Mouse (Mus musculus): ENCODE measurements around the gene Fam20b.
A peak's percentile ranks its signal among the peaks of the same experiment; 100 is the strongest.
"Not testable (repeated sequence)": the region's sequence is repeated elsewhere in the genome, so short reads cannot be mapped to it uniquely, and the experiment has no call there.

Fam20b gene

DNA sequence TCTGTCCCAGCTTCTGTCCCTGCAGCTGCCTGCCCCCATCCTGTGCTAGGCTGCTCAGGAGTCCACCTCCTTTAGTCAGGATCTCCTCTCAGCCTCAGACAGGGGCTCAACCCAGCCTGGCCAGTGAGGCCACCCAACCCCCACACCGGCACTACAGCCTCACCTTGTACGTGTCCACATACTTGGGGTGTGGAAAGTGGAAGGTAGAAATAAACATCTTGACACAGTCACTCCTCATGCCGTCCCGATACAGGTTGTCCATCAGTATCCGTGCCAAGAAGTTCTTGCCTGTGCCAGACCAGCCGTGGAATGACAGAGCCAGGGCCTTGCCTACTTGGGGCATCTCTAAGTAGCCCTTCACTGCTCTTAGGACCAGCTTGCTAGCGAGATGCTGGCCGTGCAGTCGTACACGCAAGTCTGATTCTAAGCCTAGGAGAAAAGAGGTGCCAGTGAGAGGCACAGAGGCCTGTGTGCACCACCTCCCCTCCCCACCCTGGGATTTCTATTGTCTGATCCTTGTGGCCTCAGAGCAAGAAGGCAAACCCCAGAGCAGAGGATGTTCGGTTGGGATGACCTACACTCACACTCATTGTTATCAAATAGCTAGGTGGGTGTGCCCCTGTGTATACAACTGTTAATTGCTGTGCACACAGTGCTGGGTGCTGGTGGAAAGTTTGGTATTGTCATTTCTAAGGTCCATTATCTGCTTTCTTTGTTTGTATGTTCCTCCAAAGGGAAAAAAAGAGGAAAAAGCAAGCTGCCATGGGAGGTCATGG is 49.5 kb downstream of the Fam20b start:
- DNase-seq: no peak

DNA sequence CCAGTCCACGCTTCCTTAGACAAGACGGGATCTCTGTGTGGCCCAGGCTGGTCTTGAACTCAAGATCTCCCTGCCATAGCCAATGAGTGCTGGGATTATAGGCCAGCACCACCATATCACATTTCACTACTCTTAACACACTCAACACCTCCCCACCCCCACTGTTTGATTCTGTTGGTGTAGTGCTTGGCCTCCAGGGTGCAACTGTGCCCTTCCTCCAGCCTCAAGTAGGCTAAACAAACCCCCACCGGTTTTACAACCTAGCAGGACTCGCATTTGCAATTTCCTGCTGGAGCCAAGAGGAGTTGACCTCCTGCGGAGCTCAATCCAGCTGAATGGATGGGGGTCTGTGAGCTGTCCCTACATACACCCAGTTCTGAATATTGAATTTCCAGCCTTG is 50.3 kb downstream of the Fam20b start:
- DNase-seq: no peak

DNA sequence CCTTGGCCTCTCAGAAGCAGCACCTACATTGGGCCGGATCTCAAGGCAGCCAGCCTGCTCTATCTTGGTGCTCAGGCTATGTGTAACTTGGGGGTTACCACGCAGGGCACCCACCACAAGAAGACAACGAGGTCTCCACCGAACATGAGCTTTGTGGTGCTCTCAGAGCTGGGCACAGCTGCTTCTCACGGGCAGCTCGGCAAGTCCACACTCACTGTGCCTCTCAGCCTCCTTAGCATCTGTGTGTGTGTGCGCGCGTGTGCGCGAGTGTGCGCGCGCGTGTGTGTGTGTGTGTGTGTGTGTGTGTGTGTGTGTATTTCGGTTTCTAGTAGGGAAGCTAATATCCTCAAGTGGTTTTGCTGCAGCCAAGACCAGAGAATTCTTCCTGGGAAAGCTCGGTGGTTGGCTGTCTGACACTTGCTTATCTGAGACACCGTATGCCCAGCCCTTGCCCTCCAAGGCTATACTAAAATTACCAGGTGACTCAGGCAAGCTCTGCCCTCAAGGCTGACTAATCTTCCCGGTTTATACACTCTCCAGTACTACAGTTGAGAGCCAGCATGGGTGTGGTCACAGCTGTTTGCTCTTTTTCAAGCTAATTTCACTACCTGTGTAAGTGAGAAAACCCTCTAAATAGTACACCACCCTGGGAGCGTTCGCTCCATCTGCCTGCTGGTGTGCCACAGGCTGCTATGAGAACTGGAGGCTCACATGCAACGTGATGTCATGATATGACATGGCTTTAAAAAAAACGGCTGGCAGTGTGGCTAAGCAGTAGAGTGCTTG is 51.6 kb downstream of the Fam20b start:
- DNase-seq: no peak

DNA sequence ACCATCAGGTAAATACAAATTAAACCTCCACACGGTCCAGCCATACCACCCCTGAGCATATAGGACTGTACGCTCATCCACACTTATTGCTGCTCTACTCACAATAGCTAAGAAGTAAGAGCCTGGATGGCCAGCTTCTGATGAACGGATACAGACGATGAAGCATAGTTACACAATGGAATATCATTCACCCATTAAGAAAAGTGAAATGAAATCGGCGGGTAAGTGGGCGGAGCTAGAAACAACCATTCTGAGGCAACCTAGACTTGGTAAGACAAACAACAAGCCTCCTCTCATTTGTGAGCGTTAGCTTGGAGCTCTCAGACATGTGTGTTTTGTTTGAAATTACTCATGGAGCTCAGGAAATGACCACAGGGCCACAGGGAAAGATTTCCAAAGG is 53.1 kb downstream of the Fam20b start:
- no peak for DNase-seq

DNA sequence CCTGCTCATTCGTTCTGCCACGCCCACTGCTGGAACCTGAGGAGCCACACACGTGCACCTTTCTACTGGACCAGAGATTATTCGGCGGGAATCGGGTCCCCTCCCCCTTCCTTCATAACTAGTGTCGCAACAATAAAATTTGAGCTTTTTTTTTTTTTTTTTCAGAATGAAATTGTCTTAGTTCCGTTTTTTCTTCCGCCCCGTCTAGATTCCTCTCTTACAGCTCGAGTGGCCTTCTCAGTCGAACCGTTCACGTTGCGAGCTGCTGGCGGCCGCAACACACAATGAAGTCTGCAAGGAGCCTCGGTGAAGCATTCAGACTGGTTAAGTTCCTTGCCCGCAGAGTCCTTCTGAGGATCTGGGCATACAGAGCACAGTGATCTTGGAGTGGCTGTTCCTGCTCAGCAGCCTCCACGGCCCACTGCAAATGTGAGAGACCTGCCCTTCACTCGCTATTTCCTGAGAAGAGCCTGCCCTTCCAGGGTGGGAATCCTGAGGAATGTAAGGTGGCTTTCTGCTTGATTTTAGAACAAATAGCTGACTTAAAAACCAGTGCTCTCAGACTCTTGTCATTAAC is 58.1 kb downstream of the Fam20b start:
- not testable (repeated sequence) for DNase-seq

DNA sequence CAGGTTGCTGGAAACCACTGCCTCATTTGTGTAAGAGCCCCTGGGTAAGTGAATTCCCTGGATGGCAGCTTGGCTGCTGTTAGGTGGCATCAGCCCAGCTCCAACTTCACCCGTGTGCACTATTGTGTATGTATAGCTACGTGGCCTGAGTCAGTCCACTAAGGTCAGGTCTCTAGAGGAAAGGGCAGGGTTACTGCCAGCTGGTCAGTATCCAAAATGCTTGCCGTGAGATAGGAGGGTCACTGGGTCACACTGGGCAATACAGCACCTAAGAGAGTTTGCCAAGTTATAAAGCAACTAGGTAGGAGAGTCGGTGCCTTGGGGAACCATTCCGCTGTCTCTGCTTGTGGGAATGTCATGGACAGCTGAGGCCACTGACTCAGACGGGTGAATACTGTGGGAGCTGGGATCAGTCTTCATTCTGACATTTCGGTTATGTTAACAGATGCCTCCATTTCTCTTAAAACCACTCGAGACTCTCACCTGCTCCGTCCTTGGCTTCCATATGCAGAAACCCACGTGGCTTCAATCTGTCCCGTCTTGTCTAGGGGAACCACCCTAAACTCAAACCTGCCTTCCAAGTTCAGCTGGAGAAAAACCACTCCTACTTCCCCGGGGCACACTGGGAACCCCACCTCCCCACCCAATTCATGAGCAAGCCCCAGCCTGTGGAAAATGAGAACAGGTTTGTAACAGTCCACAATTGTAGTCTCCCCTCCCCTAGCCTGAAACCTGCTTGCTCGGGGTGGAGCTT is 58.8 kb downstream of the Fam20b start:
- no peak for DNase-seq

DNA sequence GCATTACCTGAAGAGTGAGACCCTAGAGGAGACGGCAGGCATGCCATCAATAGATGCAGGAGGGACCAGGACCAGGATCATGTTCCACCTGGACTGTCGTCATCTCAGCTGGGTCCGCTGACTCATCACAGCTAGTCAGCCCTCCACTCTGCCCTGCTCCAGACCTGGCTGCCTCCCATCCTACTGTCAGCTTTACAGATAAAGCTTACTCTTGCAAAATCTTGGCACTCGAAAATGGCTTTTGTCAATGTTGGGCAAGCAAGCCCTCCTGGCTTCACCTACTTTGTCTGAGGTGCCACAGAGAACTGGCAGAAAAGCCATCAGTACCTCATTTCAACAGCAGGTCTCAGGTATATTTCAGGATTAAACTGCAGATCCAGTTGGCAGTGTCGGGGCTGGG is 60.2 kb downstream of the Fam20b start:
- DNase-seq: no peak

DNA sequence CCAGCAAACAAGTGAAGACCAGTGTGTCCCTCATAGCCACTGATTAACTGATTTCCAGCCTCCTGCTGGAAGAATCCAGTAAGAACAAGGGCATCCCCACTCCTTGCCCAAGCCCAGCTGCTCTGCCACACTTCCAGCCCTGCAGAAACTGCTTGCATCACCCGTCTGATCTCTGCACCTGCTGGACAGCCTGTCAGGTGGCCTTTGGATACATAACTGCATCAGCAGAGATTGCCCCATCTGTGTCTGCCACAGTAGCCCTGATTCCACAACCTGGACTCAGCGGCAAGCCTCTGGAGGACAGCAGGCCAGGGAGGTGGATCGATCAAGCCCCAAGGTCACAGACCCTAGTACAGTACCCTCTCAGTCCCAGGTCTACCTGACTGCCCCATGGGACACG is 61.4 kb downstream of the Fam20b start:
- DNase-seq: peak; percentile 38

DNA sequence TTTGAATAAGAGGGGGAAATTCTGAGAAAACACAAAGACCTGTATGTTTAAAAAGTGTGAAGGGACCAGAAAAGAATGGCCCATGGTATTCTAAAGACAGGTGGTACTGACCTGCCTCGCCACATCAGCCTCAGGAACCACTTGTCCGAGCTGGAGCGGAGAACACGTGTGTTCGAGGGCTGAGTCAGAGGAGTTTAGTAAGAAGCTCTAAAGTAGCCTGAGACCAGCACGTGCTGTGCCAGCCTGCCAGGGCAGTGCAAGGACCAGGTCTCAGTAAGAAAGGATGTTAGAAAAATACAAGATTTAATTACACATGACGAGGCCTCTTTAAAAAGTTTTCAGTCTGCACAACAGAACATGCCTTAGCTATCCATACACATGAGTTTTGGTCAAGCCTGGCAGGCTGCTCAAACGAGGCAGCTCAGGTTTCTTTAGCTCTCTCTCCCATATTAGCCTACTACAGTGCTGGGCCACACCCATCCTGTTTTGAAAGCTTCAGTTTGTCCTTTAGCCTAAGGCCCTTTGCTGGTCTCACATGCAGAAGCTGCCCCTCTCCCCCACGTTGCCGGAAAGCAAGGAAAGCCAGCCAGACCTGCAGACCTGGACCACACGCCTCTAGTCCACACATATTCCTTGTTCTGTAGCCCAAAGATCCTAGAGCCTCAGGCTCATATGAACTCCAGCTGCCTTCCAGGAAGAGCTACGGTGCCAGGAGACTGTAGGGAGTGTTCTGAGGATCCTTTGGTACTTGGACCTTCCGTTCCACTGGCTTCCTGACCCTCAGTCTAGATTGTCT is 64.0 kb downstream of the Fam20b start:
- DNase-seq: no peak

DNA sequence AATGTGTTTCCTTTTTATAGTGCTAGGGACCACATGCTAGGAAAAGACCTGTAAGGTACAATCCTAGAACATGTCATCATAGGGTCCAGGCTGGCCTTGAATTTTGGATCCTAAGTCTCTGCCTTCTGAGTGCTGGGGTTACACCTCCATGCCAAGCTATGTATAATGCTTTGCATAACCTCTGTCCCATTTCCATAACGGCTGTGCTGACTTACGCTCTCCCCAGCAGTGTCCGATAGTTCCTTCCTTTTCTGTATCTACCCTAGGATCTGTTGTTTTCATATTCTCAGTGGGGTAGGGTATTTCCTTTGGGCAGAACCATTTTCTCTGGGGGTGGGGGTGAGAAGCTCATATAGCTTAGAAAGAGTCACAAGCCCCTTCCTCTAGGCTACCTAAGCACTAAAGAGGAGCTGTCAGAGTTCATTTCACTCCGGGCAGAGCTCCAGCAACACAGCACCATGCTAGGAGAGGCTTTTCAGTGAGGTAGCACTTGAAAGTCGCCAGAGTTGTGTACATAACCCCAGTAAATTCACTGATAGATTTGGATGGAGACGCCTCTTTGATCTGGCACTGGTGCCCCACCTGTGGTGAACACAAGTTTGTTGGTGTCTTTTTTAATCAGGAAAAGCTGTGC is 66.6 kb downstream of the Fam20b start:
- DNase-seq: no peak

DNA sequence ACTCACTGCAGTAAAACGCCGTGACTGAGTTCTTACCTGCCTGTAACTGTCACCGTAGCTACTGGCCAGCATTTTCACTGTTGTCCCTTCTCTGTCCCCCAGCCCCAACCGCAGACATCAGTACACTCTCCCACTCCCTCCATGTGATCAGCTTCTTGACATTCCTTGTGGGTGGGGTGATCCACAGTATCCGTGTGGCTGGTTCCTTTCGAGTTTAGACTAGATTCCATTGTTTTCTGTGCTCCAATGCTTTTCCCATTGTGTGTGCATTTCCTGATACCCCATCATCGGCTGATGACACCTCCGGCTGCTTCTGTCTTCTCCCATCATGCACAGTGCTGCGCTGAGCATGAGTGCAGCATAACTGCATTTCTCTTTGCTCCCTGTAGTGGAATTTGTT is 68.3 kb downstream of the Fam20b start:
- no peak for DNase-seq

DNA sequence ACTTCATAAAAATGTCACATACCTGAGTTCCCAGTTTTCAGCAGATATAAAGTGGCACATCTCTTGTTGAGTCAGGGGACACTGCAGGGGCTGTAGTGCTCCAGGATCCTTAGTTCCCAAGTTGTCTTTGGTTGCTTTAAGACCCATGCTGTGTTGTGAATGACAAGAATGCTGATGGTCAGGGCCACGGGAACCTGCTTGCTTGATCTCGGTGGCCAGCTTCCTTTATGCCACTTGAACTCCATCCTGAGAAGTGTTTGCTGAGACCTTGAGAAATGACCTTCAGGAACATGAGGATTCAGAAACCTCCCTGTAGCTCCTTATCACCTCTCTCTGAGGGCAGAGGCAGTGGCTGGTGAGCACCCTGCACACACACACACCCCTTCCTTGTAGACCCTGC is 70.2 kb downstream of the Fam20b start:
- no peak for DNase-seq

DNA sequence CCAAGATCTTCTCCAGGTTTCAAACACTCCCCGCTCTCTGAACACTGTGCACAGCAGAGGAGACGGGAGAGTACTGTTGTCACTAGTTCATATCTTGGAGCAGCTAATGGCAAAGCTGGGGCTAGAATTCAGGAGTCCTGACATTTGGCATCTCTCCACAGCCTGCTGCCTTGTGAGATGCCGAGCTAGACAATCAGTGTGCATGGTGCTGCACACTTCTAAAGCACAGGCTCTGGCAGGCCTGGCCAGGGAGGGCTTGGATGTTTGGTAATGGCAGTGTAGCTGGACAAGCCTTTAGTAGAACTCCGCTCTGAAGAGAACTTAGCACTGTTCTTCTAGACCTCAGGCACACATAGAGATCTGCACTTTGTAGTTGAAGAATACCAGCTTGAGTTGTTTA is 72.9 kb downstream of the Fam20b start:
- DNase-seq: no peak

DNA sequence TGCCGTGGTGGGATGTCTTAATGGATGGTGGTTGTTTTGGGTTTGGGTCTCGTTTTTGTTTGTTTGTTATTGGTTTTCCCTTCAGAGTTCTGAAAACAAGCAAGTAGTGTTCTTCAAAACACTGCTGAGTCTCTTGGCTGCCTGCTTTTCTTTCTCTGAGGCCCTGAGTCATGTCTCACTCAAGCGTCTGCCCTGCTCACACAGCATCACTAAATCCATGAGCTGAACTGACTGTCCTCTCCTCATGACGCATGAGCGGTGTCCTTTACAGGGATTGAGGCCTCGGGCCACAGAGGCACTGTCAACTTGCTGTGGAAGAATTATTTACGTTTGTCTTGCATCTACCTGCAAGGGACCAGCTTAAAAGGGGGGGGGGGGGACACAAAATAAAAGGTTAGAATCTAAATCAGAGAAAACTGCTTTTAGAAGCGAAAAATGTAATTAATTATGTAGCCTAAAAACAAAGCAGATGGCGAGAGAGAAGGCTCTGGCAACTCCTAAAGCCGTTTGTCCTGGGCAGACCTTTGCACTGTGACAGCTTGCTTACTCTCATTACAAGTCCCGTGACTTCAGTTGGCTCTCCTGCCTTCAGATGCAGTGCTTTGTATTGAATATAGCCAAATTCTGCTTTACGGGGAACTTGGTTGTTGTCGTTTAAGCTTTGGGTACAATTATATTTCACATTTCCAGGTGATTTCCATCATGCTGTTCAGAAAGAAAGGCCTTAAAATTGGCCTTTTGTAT is 73.9 kb downstream of the Fam20b start:
- DNase-seq: no peak

DNA sequence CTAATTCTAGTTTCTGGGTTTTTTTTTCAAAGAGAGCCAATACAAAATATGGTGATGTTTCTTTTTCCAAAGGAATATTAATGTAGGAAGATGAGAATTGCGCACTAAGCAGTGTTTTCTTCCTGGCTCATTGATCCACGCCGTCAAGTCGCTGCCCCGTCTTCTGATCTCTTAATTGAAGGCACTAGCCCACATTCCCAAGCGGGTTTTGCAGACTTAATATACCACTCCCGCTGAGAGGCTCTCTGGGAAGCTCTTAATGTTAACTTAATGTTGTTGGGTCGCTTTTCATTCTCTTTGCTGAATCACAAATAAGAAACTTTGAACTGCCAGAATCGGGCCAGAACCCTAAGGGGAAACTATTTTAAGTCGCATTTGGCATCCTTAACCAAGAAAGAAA is 74.8 kb downstream of the Fam20b start:
- no peak for DNase-seq

DNA sequence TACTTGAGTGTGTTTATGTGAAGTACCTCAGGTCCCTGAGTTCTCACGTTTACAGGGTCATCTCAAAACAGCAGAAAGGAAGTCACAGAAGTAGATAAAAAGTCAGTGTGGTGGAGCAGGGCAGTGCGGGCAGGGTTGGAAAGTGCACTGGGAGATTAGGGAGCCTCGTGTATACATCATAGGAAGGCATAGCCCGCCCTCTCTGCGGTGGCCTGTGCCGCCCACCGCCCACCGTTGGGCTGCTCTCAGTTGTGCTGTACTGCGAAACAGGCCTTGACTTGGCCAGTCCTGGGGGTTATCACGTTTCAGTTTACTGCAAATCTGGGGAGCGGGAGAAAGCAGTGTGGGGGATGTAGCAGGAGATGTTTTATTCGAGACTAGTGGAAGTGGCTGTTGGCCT is 76.1 kb downstream of the Fam20b start:
- no peak for DNase-seq

DNA sequence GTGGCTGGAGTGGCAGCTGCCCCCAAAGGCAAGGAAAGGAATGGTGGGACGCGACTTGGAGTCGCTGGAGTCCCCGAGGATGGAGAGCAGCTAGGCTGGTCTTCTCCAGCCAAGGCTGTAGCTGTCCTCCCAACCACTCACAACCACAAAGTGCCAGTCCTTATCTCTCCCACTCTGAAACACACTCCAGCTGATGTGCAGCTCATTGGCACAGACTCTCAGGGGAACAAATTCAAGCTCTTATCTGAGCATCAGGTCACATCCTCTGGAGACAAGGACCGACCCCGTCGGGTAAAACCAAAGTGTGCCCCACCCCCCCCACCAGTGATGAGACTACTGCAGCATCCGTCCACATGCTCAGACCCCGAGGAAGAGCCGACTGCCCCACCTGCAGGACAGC is 77.1 kb downstream of the Fam20b start:
- DNase-seq: no peak

DNA sequence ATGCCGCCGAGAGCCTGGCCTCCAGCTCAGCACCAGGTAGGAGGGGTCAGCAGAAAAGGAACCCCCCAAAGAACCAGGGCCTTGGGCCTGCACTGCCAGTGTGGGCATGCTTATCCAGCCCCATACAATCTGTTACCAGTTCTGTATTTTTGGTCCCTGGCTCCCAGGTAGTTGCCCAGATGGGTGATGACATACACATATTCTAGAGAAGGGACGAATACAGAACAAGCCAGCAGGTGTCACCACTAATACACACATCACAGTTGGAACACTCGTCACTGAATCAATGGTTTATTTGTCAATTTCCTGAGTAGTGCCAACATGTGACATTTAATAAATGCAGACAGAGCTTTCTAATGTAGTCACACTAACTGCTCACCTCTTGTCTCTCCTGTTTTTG is 78.3 kb downstream of the Fam20b start:
- no peak for DNase-seq

DNA sequence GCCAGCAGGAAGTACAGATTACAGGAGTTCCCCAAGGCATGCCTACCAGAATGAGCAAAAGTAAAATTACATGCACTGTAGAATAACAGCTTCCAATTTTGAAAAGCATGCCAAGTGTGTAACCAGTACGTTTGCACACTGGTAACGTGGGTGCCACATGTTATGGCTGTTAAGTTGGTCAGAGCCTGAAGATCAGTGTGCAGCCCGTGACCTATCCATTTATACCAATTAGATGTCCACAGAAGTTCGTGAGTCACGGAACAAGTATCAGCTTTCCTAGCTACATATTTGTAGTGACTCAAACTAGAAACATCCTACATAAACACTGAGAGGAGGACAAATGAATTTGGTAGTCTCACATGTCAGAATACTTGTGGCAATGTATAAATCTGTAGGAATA is 79.4 kb downstream of the Fam20b start:
- no peak for DNase-seq

DNA sequence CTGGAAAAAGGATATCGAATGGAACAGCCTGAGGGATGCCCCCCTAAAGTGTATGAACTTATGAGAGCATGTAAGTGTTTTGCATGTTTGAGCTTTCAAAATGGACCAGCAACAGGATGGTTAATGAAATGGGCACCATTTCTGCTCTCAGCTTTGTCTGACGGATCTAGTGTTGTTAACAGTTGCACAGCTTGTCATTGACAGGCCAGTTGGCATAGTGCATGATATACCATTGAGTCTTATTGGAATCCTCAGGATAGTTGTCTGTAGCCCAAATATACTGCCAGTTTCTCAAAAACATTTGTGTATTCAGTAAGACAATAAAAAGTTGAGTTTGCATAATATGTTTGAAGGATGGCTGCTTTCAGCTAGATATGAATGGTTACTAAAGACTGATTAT is 83.7 kb downstream of the Fam20b start:
- DNase-seq: no peak

DNA sequence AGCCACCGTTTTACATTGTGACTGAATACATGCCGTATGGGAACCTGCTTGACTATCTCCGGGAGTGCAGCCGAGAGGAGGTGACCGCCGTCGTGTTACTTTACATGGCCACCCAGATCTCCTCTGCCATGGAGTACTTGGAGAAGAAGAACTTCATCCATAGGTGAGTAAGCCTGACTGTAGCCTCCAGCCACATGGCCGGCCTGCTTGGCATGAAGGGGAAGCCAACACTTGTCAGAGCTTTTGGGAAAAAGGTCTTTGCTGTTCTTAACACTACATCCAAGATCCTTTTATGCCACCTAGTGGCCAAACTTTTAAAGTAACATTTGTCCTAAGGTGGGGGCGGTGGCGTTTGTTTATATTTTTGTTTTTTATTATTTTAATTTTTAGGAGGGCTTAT is 85.8 kb downstream of the Fam20b start:
- DNase-seq: no peak
